Mouse (Mus musculus): ENCODE measurements at regions not wholly inside any gene's neighbourhood (a gene's known extent, or its start where the extent isn't known, plus 50 kb on each side); places are given as distances from the start of the nearest gene placed in this dataset.
A peak's percentile ranks its signal among the peaks of the same experiment; 100 is the strongest.
"Not testable (repeated sequence)": the region's sequence is repeated elsewhere in the genome, so short reads cannot be mapped to it uniquely, and the experiment has no call there.

- no peak for DNase-seq
Measured at GRCm38 (mm10) chr6:22716864-22717557, 158.3 kb upstream of the Ptprz1 start.

- DNase-seq = no peak
Measured at GRCm38 (mm10) chr6:22716144-22716856, 159.0 kb upstream of the Ptprz1 start.

- DNase-seq = no peak
Measured at GRCm38 (mm10) chr6:22698187-22698586, 177.1 kb upstream of the Ptprz1 start.

GRCm38 (mm10) chr6:22688678-22689126 lies 186.6 kb upstream of the Ptprz1 start:
- peak; percentile 26 for DNase-seq

GRCm38 (mm10) chr6:22674586-22674929 lies 200.7 kb upstream of the Ptprz1 start:
- DNase-seq = no peak

GRCm38 (mm10) chr6:22673919-22674585 lies 201.2 kb upstream of the Ptprz1 start:
- DNase-seq = no peak

- DNase-seq = no peak
Measured at GRCm38 (mm10) chr6:22671524-22671923, 203.8 kb upstream of the Ptprz1 start.

- no peak for DNase-seq
Measured at GRCm38 (mm10) chr6:22668190-22668975, 206.9 kb upstream of the Ptprz1 start.

GRCm38 (mm10) chr6:22657401-22657800 lies 217.9 kb upstream of the Ptprz1 start:
- DNase-seq = not testable (repeated sequence)

- DNase-seq = no peak
Measured at GRCm38 (mm10) chr6:22640100-22640499, 235.2 kb upstream of the Ptprz1 start.

GRCm38 (mm10) chr6:22635141-22635540 lies 240.2 kb upstream of the Ptprz1 start:
- DNase-seq = no peak

- no peak for DNase-seq
Measured at GRCm38 (mm10) chr6:22634740-22635139, 240.6 kb upstream of the Ptprz1 start.

- DNase-seq = no peak
Measured at GRCm38 (mm10) chr6:22591592-22591991, 235.5 kb upstream of the Fam3c start.

GRCm38 (mm10) chr6:22584851-22585250 lies 228.8 kb upstream of the Fam3c start:
- DNase-seq = no peak

GRCm38 (mm10) chr6:22572925-22573324 lies 216.9 kb upstream of the Fam3c start:
- no peak for DNase-seq

- no peak for DNase-seq
Measured at GRCm38 (mm10) chr6:22567891-22568290, 211.8 kb upstream of the Fam3c start.

- no peak for DNase-seq
Measured at GRCm38 (mm10) chr6:22548296-22549245, 192.5 kb upstream of the Fam3c start.

GRCm38 (mm10) chr6:22541603-22542002 lies 185.6 kb upstream of the Fam3c start:
- no peak for DNase-seq

GRCm38 (mm10) chr6:22538254-22538653 lies 182.2 kb upstream of the Fam3c start:
- no peak for DNase-seq

GRCm38 (mm10) chr6:22524384-22524783 lies 168.3 kb upstream of the Fam3c start:
- no peak for DNase-seq

- no peak for DNase-seq
Measured at GRCm38 (mm10) chr6:22523582-22524234, 167.7 kb upstream of the Fam3c start.

Data from cerebellum, adult 8-10 months (tissue).